In genomic region chr5:137645091-137645651, GRCm38 (mm10) we compare ENCODE assay signal across 9 mouse cellular contexts. TPM values are rescaled to one million over a fixed set of nuclear protein-coding genes. Genes with fewer than 3 reads are reported as not detected.
DNase-seq lines count a peak whose midpoint lies in the region; ATAC-seq and TF ChIP-seq lines count a peak whose summit lies in the region.
"Had no signal": no experiment of that assay in that cellular context is flagged by ENCODE, and none has a peak within 500 bp of the region (broad histone marks: within the 10 kb centered on the region; RNA-seq: fewer than 3 reads in every experiment).

No protein-coding gene starts in this region.

- no peak for TF ChIP-seq CTCF in bone marrow, adult 2 months (IDR thresholded peaks at IDR 0.05; ENCODE audit: control insufficient read depth, insufficient read depth, low read length)

- H3K4me2 ChIP-seq in heart, embryonic 12.5 days, result peak overlapping the region; percentile 77
- H3K4me2 ChIP-seq in hindbrain, embryonic 12.5 days (replicated peaks), result peak overlapping the region; percentile 48
- peak overlapping the region; percentile 74 for H3K4me2 ChIP-seq in liver, embryonic 15.5 days
- H3K4me2 ChIP-seq in neural tube, embryonic 15.5 days, result peak overlapping the region; percentile 54

- TF ChIP-seq POLR2A in bone marrow, adult 2 months (IDR thresholded peaks at IDR 0.05; ENCODE audit: borderline replicate concordance, control insufficient read depth, low read depth, low read length), result no peak

- no peak for DNase-seq in heart, postnatal 36 days
- DNase-seq in urinary bladder, postnatal 25 days (ENCODE audit: low spot score), result no peak
- no peak for DNase-seq in frontal cortex, adult 2 months (ENCODE audit: extremely low spot score in 1 of 2, low spot score in 1 of 2)

- 1% methylated on average over 44 of the region's 44 CpGs for WGBS in heart, embryonic 12.5 days
- 4% methylated on average over 44 of the region's 44 CpGs for WGBS in bone marrow, adult 2 months
- WGBS in hindbrain, embryonic 12.5 days, result 3% methylated on average over 44 of the region's 44 CpGs
- WGBS in liver, embryonic 15.5 days (ENCODE audit: insufficient replicate concordance), result 3% methylated on average over 44 of the region's 44 CpGs
- 3% methylated on average over 44 of the region's 44 CpGs for WGBS in neural tube, embryonic 15.5 days

- peak overlapping the region; percentile 45 for H3K4me3 ChIP-seq in heart, embryonic 12.5 days
- H3K4me3 ChIP-seq in bone marrow, adult 2 months (replicated peaks; ENCODE audit: control insufficient read depth, low read depth, low read length), result peak overlapping the region; percentile 56
- H3K4me3 ChIP-seq in hindbrain, embryonic 12.5 days, result peak overlapping the region; percentile 28
- H3K4me3 ChIP-seq in liver, embryonic 15.5 days (replicated peaks), result peak overlapping the region; percentile 45
- peak overlapping the region; percentile 27 for H3K4me3 ChIP-seq in neural tube, embryonic 15.5 days (replicated peaks)

- peaks cover 44% of the 10 kb centered on the region for H3K4me1 ChIP-seq in heart, embryonic 12.5 days (replicated peaks)
- H3K4me1 ChIP-seq in bone marrow, adult 2 months (ENCODE audit: control insufficient read depth, insufficient read depth, low read length), result peaks cover 2% of the 10 kb centered on the region; the same call in 1 of the 2 replicates
- peaks cover 25% of the 10 kb centered on the region for H3K4me1 ChIP-seq in hindbrain, embryonic 12.5 days
- H3K4me1 ChIP-seq in liver, embryonic 15.5 days (replicated peaks), result peaks cover 58% of the 10 kb centered on the region
- peaks cover 32% of the 10 kb centered on the region for H3K4me1 ChIP-seq in neural tube, embryonic 15.5 days

- no peak for ATAC-seq in heart, embryonic 12.5 days (ENCODE audit: insufficient number of reproducible peaks, low FRiP score)
- no peak for ATAC-seq in hindbrain, embryonic 12.5 days (ENCODE audit: low FRiP score)
- ATAC-seq in liver, embryonic 15.5 days (ENCODE audit: insufficient read depth), result no peak
- ATAC-seq in neural tube, embryonic 15.5 days (ENCODE audit: low FRiP score), result no peak

- H3K27ac ChIP-seq in heart, embryonic 12.5 days (ENCODE audit: poor library complexity, severe bottlenecking), result no peak overlapping the region
- H3K27ac ChIP-seq in bone marrow, adult 2 months (ENCODE audit: control insufficient read depth, insufficient read depth, low read depth, low read length, poor library complexity), result peak overlapping the region; percentile 23; the same call in 1 of the 2 replicates
- no peak overlapping the region for H3K27ac ChIP-seq in hindbrain, embryonic 12.5 days
- no peak overlapping the region for H3K27ac ChIP-seq in liver, embryonic 15.5 days (replicated peaks)
- H3K27ac ChIP-seq in neural tube, embryonic 15.5 days (replicated peaks), result no peak overlapping the region

- peaks cover 38% of the 10 kb centered on the region for H3K27me3 ChIP-seq in heart, embryonic 12.5 days (replicated peaks)
- peaks cover 47% of the 10 kb centered on the region for H3K27me3 ChIP-seq in hindbrain, embryonic 12.5 days
- H3K27me3 ChIP-seq in liver, embryonic 15.5 days, result peaks cover 34% of the 10 kb centered on the region
- H3K27me3 ChIP-seq in neural tube, embryonic 15.5 days (replicated peaks), result peaks cover 37% of the 10 kb centered on the region

- H3K36me3 ChIP-seq in heart, embryonic 12.5 days, result peaks cover 24% of the 10 kb centered on the region
- peaks cover 24% of the 10 kb centered on the region for H3K36me3 ChIP-seq in hindbrain, embryonic 12.5 days
- H3K36me3 ChIP-seq in liver, embryonic 15.5 days (replicated peaks), result peaks cover 29% of the 10 kb centered on the region
- peaks cover 22% of the 10 kb centered on the region for H3K36me3 ChIP-seq in neural tube, embryonic 15.5 days

- no peaks in the 10 kb centered on the region for H3K9me3 ChIP-seq in heart, embryonic 12.5 days (replicated peaks)
- H3K9me3 ChIP-seq in hindbrain, embryonic 12.5 days (replicated peaks), result no peaks in the 10 kb centered on the region
- no peaks in the 10 kb centered on the region for H3K9me3 ChIP-seq in liver, embryonic 15.5 days (replicated peaks)
- H3K9me3 ChIP-seq in neural tube, embryonic 15.5 days (replicated peaks), result no peaks in the 10 kb centered on the region

- peak overlapping the region; percentile 58 for H3K9ac ChIP-seq in heart, embryonic 12.5 days
- H3K9ac ChIP-seq in hindbrain, embryonic 12.5 days, result no peak overlapping the region
- H3K9ac ChIP-seq in liver, embryonic 15.5 days, result peak overlapping the region; percentile 37; the same call in 1 of the 2 replicates
- H3K9ac ChIP-seq in neural tube, embryonic 15.5 days (replicated peaks), result no peak overlapping the region

- intact Hi-C loops in heart, postnatal 36 days (cut with DNase I), result no loop called here

RNA-seq across cellular contexts. Expression of gene Irs3, which starts 0.3 kb away (rescaled TPM):
- polyA plus RNA-seq in heart, embryonic 12.5 days (2016; fragmentation: Nextera tagmentation; extraction: Ambion mirVana), result 0.20 and 0.21 TPM in 2 replicates
- total RNA-seq in heart, postnatal 36 days (2021), result under 1 TPM; 0.14 to 0.75 TPM
- polyA plus RNA-seq in bone marrow, adult 2 months (2011; ENCODE audit: insufficient read depth, insufficient read length, low replicate concordance, missing spikeins), result 0.77 TPM in 1 of 2 replicates, not detected in the other
- 0.10 and 0.22 TPM in 2 replicates for polyA plus RNA-seq in hindbrain, embryonic 12.5 days (2016; fragmentation: Nextera tagmentation; extraction: Ambion mirVana)
- polyA plus RNA-seq in liver, embryonic 15.5 days (2015; fragmentation: Nextera tagmentation; extraction: Ambion mirVana), result 0.07 TPM in 1 of 2 replicates, not detected in the other
- polyA plus RNA-seq in neural tube, embryonic 15.5 days (2015; fragmentation: Nextera tagmentation; extraction: Ambion mirVana), result 0.12 and 0.37 TPM in 2 replicates
- 0.48 and 0.86 TPM in 2 replicates for polyA plus RNA-seq in frontal cortex, adult 2 months (2012; rRNA removed)
- total RNA-seq: MEL had no signal

RNA-seq across cellular contexts. Expression of gene Sap25, which starts 4.0 kb away (rescaled TPM):
- polyA plus RNA-seq in heart, embryonic 12.5 days (2016; fragmentation: Nextera tagmentation; extraction: Ambion mirVana), result 5.2 and 5.3 TPM in 2 replicates
- 1 to 10 TPM; 1.2 to 1.7 TPM for total RNA-seq in heart, postnatal 36 days (2021)
- 65.6 and 161 TPM in 2 replicates for polyA plus RNA-seq in bone marrow, adult 2 months (2011; ENCODE audit: insufficient read depth, insufficient read length, low replicate concordance, missing spikeins)
- 7.6 and 8.0 TPM in 2 replicates for polyA plus RNA-seq in hindbrain, embryonic 12.5 days (2016; fragmentation: Nextera tagmentation; extraction: Ambion mirVana)
- polyA plus RNA-seq in liver, embryonic 15.5 days (2015; fragmentation: Nextera tagmentation; extraction: Ambion mirVana), result 3.6 and 4.6 TPM in 2 replicates
- 5.4 TPM in 2 replicates for polyA plus RNA-seq in neural tube, embryonic 15.5 days (2015; fragmentation: Nextera tagmentation; extraction: Ambion mirVana)
- polyA plus RNA-seq in frontal cortex, adult 2 months (2012; rRNA removed), result 27.8 and 34.4 TPM in 2 replicates

RNA-seq across cellular contexts. Expression of gene Gm20605, which starts 16.2 kb away (rescaled TPM):
- polyA plus RNA-seq in heart, embryonic 12.5 days (2016; fragmentation: Nextera tagmentation; extraction: Ambion mirVana), result 6.9 and 7.1 TPM in 2 replicates
- total RNA-seq in heart, postnatal 36 days (2021), result 1 to 10 TPM; 3.9 to 4.9 TPM
- 24.9 and 41.6 TPM in 2 replicates for polyA plus RNA-seq in bone marrow, adult 2 months (2011; ENCODE audit: insufficient read depth, insufficient read length, low replicate concordance, missing spikeins)
- 8.3 and 10.8 TPM in 2 replicates for polyA plus RNA-seq in hindbrain, embryonic 12.5 days (2016; fragmentation: Nextera tagmentation; extraction: Ambion mirVana)
- polyA plus RNA-seq in liver, embryonic 15.5 days (2015; fragmentation: Nextera tagmentation; extraction: Ambion mirVana), result 6.0 and 7.8 TPM in 2 replicates
- 7.9 and 9.0 TPM in 2 replicates for polyA plus RNA-seq in neural tube, embryonic 15.5 days (2015; fragmentation: Nextera tagmentation; extraction: Ambion mirVana)
- 13.3 and 14.4 TPM in 2 replicates for polyA plus RNA-seq in frontal cortex, adult 2 months (2012; rRNA removed)

RNA-seq across cellular contexts. Expression of gene Lrch4, which starts 16.2 kb away (rescaled TPM):
- 24.3 and 27.3 TPM in 2 replicates for polyA plus RNA-seq in heart, embryonic 12.5 days (2016; fragmentation: Nextera tagmentation; extraction: Ambion mirVana)
- 10 to 100 TPM; 18.4 to 20.5 TPM for total RNA-seq in heart, postnatal 36 days (2021)
- polyA plus RNA-seq in bone marrow, adult 2 months (2011; ENCODE audit: insufficient read depth, insufficient read length, low replicate concordance, missing spikeins), result 36.1 and 108 TPM in 2 replicates
- polyA plus RNA-seq in hindbrain, embryonic 12.5 days (2016; fragmentation: Nextera tagmentation; extraction: Ambion mirVana), result 32.4 and 34.3 TPM in 2 replicates
- polyA plus RNA-seq in liver, embryonic 15.5 days (2015; fragmentation: Nextera tagmentation; extraction: Ambion mirVana), result 25.7 and 26.4 TPM in 2 replicates
- polyA plus RNA-seq in neural tube, embryonic 15.5 days (2015; fragmentation: Nextera tagmentation; extraction: Ambion mirVana), result 16.0 and 27.4 TPM in 2 replicates
- polyA plus RNA-seq in frontal cortex, adult 2 months (2012; rRNA removed), result 15.6 and 19.9 TPM in 2 replicates

RNA-seq across cellular contexts. Expression of gene Fbxo24, which starts 16.4 kb away (rescaled TPM):
- 0.15 TPM in 1 of 2 replicates, not detected in the other for polyA plus RNA-seq in heart, embryonic 12.5 days (2016; fragmentation: Nextera tagmentation; extraction: Ambion mirVana)
- total RNA-seq in heart, postnatal 36 days (2021), result under 1 TPM; 0.16 to 0.31 TPM
- 0.41 TPM in 1 of 2 replicates, not detected in the other for polyA plus RNA-seq in bone marrow, adult 2 months (2011; ENCODE audit: insufficient read depth, insufficient read length, low replicate concordance, missing spikeins)
- polyA plus RNA-seq in hindbrain, embryonic 12.5 days (2016; fragmentation: Nextera tagmentation; extraction: Ambion mirVana), result 0.23 and 0.25 TPM in 2 replicates
- polyA plus RNA-seq in liver, embryonic 15.5 days (2015; fragmentation: Nextera tagmentation; extraction: Ambion mirVana), result not detected in 2 replicates
- polyA plus RNA-seq in neural tube, embryonic 15.5 days (2015; fragmentation: Nextera tagmentation; extraction: Ambion mirVana), result 0.09 and 0.17 TPM in 2 replicates
- 0.30 and 0.36 TPM in 2 replicates for polyA plus RNA-seq in frontal cortex, adult 2 months (2012; rRNA removed)

Comparison
In these comparisons a context has a peak if more than half of its experiments do, and no peak if none do; other contexts are left out.
1. H3K9ac ChIP-seq: peak in heart, embryonic 12.5 days (single experiment) and liver, embryonic 15.5 days (single experiment); none in hindbrain, embryonic 12.5 days (single experiment) and neural tube, embryonic 15.5 days (single experiment).
2. Peak in every context shown above with its lines, with median percentiles within 50 percentile points of each other: H3K4me2 ChIP-seq and H3K4me3 ChIP-seq.